In the genomic region with DNA sequence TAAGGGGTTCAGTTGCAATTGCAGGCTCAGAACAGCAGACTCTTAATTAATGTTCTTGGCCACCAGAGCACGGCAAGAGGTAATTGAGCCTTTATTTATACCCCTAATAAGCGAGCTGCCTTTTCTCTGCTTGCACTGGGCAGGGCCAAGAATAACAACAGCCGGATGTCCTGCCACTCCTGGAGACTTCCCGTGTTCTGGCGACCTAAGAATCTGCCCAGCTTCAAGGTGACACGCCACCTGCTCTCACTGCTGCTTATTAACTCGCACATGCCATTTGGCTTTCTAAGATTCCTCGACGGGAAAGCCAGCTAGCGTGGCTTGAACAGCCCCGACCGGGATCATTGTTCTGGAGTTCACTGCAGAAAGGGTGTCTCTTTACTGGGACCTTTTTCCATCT, we compare ENCODE assay signal across 8 mouse cellular contexts. TPM values are rescaled to one million over a fixed set of nuclear protein-coding genes. Genes with fewer than 3 reads are reported as not detected.
DNase-seq lines count a peak whose midpoint lies in the region; ATAC-seq lines count a peak whose summit lies in the region.

No protein-coding gene starts in this region.

- H3K27me3 ChIP-seq in embryonic facial prominence, embryonic 14.5 days (replicated peaks; ENCODE audit: control insufficient read depth, insufficient read depth, low read length): no peaks in the 10 kb centered on the region
- H3K27me3 ChIP-seq in intestine, embryonic 16.5 days (replicated peaks; ENCODE audit: control insufficient read depth, insufficient read depth, low read length): no peaks in the 10 kb centered on the region

- peak; percentile 30 for DNase-seq in adrenal gland, adult 2 months
- DNase-seq in adrenal gland, postnatal 10 days: no peak
- peak; percentile 48 for DNase-seq in embryonic facial prominence, embryonic 14.5 days (ENCODE audit: low spot score)
- peak; percentile 64 for DNase-seq in lung, postnatal 10 days
- DNase-seq in ovary, postnatal 10 days (ENCODE audit: low spot score): no peak
- no peak for DNase-seq in spleen, postnatal 36 days (ENCODE audit: low spot score in 2 of 2)
- no peak for DNase-seq in layer of hippocampus, adult 9-10 months (ENCODE audit: low spot score)

- no peak overlapping the region for H3K9ac ChIP-seq in embryonic facial prominence, embryonic 14.5 days (ENCODE audit: low read depth, low read length)
- peak overlapping the region; percentile 41 for H3K9ac ChIP-seq in intestine, embryonic 16.5 days (ENCODE audit: low read depth, low read length)

- H3K4me1 ChIP-seq in embryonic facial prominence, embryonic 14.5 days (ENCODE audit: control insufficient read depth, insufficient read depth, low read length): no peaks in the 10 kb centered on the region; the same call in 1 of the 2 replicates
- peaks cover 6% of the 10 kb centered on the region; the same call in 1 of the 2 replicates for H3K4me1 ChIP-seq in intestine, embryonic 16.5 days (ENCODE audit: control insufficient read depth, insufficient read depth, low read length)

- H3K4me3 ChIP-seq in embryonic facial prominence, embryonic 14.5 days (ENCODE audit: low read depth, low read length): no peak overlapping the region
- no peak overlapping the region for H3K4me3 ChIP-seq in intestine, embryonic 16.5 days (ENCODE audit: low read length)

- H3K4me2 ChIP-seq in embryonic facial prominence, embryonic 14.5 days (ENCODE audit: low read depth, low read length): peak overlapping the region; percentile 2; the same call in 1 of the 2 replicates
- no peak overlapping the region for H3K4me2 ChIP-seq in intestine, embryonic 16.5 days (ENCODE audit: low read depth, low read length)

- H3K9me3 ChIP-seq in embryonic facial prominence, embryonic 14.5 days (ENCODE audit: control insufficient read depth, low read length): no peaks in the 10 kb centered on the region
- no peaks in the 10 kb centered on the region for H3K9me3 ChIP-seq in intestine, embryonic 16.5 days (ENCODE audit: control insufficient read depth, low read length)

- H3K36me3 ChIP-seq in embryonic facial prominence, embryonic 14.5 days (ENCODE audit: control insufficient read depth, insufficient read depth, low read length): no peaks in the 10 kb centered on the region
- H3K36me3 ChIP-seq in intestine, embryonic 16.5 days (ENCODE audit: control insufficient read depth, insufficient read depth, low read length): no peaks in the 10 kb centered on the region

- no peak overlapping the region for H3K27ac ChIP-seq in embryonic facial prominence, embryonic 14.5 days (replicated peaks; ENCODE audit: low read depth, low read length)
- H3K27ac ChIP-seq in intestine, embryonic 16.5 days (ENCODE audit: low read length): 0 out of 2 replicates have a peak overlapping the region, but pooled peaks have one; percentile 10

- 13% methylated on average over 12 of the region's 12 CpGs for WGBS in embryonic facial prominence, embryonic 14.5 days
- WGBS in intestine, embryonic 16.5 days: 10% methylated on average over 12 of the region's 12 CpGs

- no peak for ATAC-seq in embryonic facial prominence, embryonic 14.5 days (ENCODE audit: low read depth)
- peak; percentile 41; the same call in 1 of the 2 replicates for ATAC-seq in intestine, embryonic 16.5 days

RNA-seq across cellular contexts. Expression of gene Fnbp1l, which starts 15.7 kb away (rescaled TPM):
- 10 to 100 TPM; 16.3 to 22.0 TPM for total RNA-seq in adrenal gland, adult 2 months (2021)
- polyA plus RNA-seq in adrenal gland, adult 2 months (2012; rRNA removed): 1.4 TPM in 2 replicates
- total RNA-seq in adrenal gland, postnatal 10 days (2021): 10 to 100 TPM; 26.4 to 29.3 TPM
- 36.8 and 44.6 TPM in 2 replicates for polyA plus RNA-seq in embryonic facial prominence, embryonic 14.5 days (2014; fragmentation: Nextera tagmentation; extraction: Ambion mirVana)
- polyA plus RNA-seq in intestine, embryonic 16.5 days (2015; fragmentation: Nextera tagmentation; extraction: Ambion mirVana): 26.3 and 29.6 TPM in 2 replicates

Comparison
In these comparisons a context has a peak if more than half of its experiments do, and no peak if none do; other contexts are left out.
1. DNase-seq: peak in adrenal gland, adult 2 months (single experiment), embryonic facial prominence, embryonic 14.5 days (single experiment) and lung, postnatal 10 days (single experiment); none in adrenal gland, postnatal 10 days (single experiment), ovary, postnatal 10 days (single experiment), spleen, postnatal 36 days (0 of 2) and layer of hippocampus, adult 9-10 months (single experiment).
2. RNA of gene Fnbp1l, which starts 15.7 kb away (polyA plus RNA-seq): 36.8 to 44.6 TPM in embryonic facial prominence, embryonic 14.5 days and 26.3 to 29.6 TPM in intestine, embryonic 16.5 days; 1.4 TPM in adrenal gland, adult 2 months; every median in the first group is over 10 times any median in the second.